Mouse (Mus musculus): ENCODE results near the gene Cfap43. TPM values are rescaled to one million over a fixed set of nuclear protein-coding genes. Genes with fewer than 3 reads are reported as not detected.
A peak's percentile ranks its signal among the peaks of the same experiment; 100 is the strongest.

Gene Cfap43
- total and polyA plus RNA-seq, 2 experiments from 2014 or later: 2.8 TPM

- Histone ChIP-seq H3K9ac (replicated peaks; ENCODE audit: low read length) (peak within 1 kb of the TSS; percentile 43), H3K4me2 (ENCODE audit: low read depth, low read length) (peak within 1 kb of the TSS; percentile 65), H3K27me3 (ENCODE audit: insufficient read depth, low read length) (no peaks in the 10 kb centered on the region), H3K4me3 (ENCODE audit: low read length) (peak within 1 kb of the TSS; percentile 34), H3K4me1 (ENCODE audit: insufficient read depth, low read length) (no peaks in the 10 kb centered on the region), H3K27ac (peak within 1 kb of the TSS; percentile 41; the same call in 1 of the 2 replicates), H3K9me3 (ENCODE audit: low read length) (no peaks in the 10 kb centered on the region), H3K36me3 (ENCODE audit: insufficient read depth, low read length) (no peaks in the 10 kb centered on the region)
- TF ChIP-seq CTCF (IDR thresholded peaks at IDR 0.05; ENCODE audit: low read depth): peak; percentile 52
- DNase-seq (ENCODE audit: low spot score): peak; percentile 92
- peak; percentile 95 for ATAC-seq
- WGBS: 3% methylated on average over 41 of the region's 41 CpGs
Measured at GRCm38 (mm10) chr19:47937443-47938406, 18.6 kb upstream of the Cfap43 start, which contains the start of gene Cfap58. TSS of gene Cfap58 (plus strand) at chr19:47937675.

- Histone ChIP-seq H3K27me3 (ENCODE audit: insufficient read depth, low read length) (no peaks in the 10 kb centered on the region), H3K4me2 (ENCODE audit: low read depth, low read length) (peak overlapping the region; percentile 65), H3K4me3 (ENCODE audit: low read length) (peak overlapping the region; percentile 34), H3K9ac (replicated peaks; ENCODE audit: low read length) (peak overlapping the region; percentile 43; the same call in 1 of the 2 replicates), H3K27ac (peak overlapping the region; percentile 41; the same call in 1 of the 2 replicates), H3K9me3 (ENCODE audit: low read length) (no peaks in the 10 kb centered on the region), H3K36me3 (ENCODE audit: insufficient read depth, low read length) (no peaks in the 10 kb centered on the region), H3K4me1 (ENCODE audit: insufficient read depth, low read length) (no peaks in the 10 kb centered on the region)
- TF ChIP-seq CTCF (IDR thresholded peaks at IDR 0.05; ENCODE audit: low read depth): no peak
- ATAC-seq (no peak), DNase-seq (ENCODE audit: low spot score) (no peak)
- 51% methylated on average over 9 of the region's 9 CpGs for WGBS
Measured at GRCm38 (mm10) chr19:47936938-47937337, 17.9 kb upstream of the Cfap43 start.

- Histone ChIP-seq H3K4me3 (ENCODE audit: low read length) (no peak overlapping the region), H3K4me1 (ENCODE audit: insufficient read depth, low read length) (no peaks in the 10 kb centered on the region), H3K4me2 (ENCODE audit: low read depth, low read length) (no peak overlapping the region), H3K27ac (no peak overlapping the region), H3K9ac (replicated peaks; ENCODE audit: low read length) (no peak overlapping the region), H3K36me3 (ENCODE audit: insufficient read depth, low read length) (no peaks in the 10 kb centered on the region), H3K9me3 (ENCODE audit: low read length) (no peaks in the 10 kb centered on the region), H3K27me3 (ENCODE audit: insufficient read depth, low read length) (no peaks in the 10 kb centered on the region)
- DNase-seq (ENCODE audit: low spot score): no peak
- ATAC-seq: no peak
- TF ChIP-seq CTCF (IDR thresholded peaks at IDR 0.05; ENCODE audit: low read depth): no peak
- 88% methylated on average over 11 of the region's 11 CpGs for WGBS
Measured at GRCm38 (mm10) chr19:47936490-47936889, 17.4 kb upstream of the Cfap43 start.

GRCm38 (mm10) chr19:47935530-47935929, 16.4 kb upstream of the Cfap43 start:
- no peak for ATAC-seq
- Histone ChIP-seq H3K36me3 (ENCODE audit: insufficient read depth, low read length) (no peaks in the 10 kb centered on the region), H3K27ac (no peak overlapping the region), H3K4me2 (ENCODE audit: low read depth, low read length) (no peak overlapping the region), H3K9ac (replicated peaks; ENCODE audit: low read length) (no peak overlapping the region), H3K27me3 (ENCODE audit: insufficient read depth, low read length) (no peaks in the 10 kb centered on the region), H3K4me1 (ENCODE audit: insufficient read depth, low read length) (no peaks in the 10 kb centered on the region), H3K9me3 (ENCODE audit: low read length) (no peaks in the 10 kb centered on the region), H3K4me3 (ENCODE audit: low read length) (no peak overlapping the region)
- 79% methylated on average over 6 of the region's 6 CpGs for WGBS
- TF ChIP-seq CTCF (IDR thresholded peaks at IDR 0.05; ENCODE audit: low read depth): no peak
- DNase-seq (ENCODE audit: low spot score): no peak

DNA sequence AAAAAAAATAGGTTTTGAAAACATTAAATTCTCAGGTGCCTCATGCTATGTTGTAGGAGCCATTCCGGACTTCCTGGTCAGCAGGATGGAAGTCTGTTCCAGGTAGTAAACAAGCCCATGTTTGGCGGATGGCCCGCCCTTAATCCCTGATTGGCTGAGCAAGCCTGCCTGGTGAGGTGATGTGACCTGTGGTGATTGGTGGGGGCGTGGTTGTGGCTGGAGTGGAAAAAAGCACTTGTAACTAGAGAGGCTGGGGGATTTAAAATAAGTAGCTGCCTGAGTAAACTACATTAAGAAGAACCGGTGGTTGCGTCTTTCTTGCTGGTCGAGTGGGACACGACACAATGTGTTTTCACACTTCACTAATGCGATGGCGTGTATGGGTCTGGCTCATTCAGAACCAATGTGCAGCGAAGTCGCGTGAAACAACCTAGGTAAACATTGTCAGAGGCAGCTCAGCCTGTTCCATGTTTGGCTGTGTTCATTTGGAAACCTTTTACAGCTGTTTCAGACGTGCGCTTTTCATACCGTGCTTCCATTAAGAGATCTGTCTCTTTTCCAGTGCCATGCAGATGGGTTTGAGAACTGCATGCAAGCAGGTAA, 15.7 kb upstream of the Cfap43 start:
- Histone ChIP-seq H3K27ac (no peak overlapping the region), H3K4me2 (ENCODE audit: low read depth, low read length) (no peak overlapping the region), H3K9me3 (ENCODE audit: low read length) (no peaks in the 10 kb centered on the region), H3K4me1 (ENCODE audit: insufficient read depth, low read length) (no peaks in the 10 kb centered on the region), H3K36me3 (ENCODE audit: insufficient read depth, low read length) (no peaks in the 10 kb centered on the region), H3K4me3 (ENCODE audit: low read length) (no peak overlapping the region), H3K27me3 (ENCODE audit: insufficient read depth, low read length) (no peaks in the 10 kb centered on the region), H3K9ac (replicated peaks; ENCODE audit: low read length) (no peak overlapping the region)
- TF ChIP-seq CTCF (IDR thresholded peaks at IDR 0.05; ENCODE audit: low read depth): no peak
- 79% methylated on average over 16 of the region's 16 CpGs for WGBS
- no peak for DNase-seq (ENCODE audit: low spot score)
- no peak for ATAC-seq

GRCm38 (mm10) chr19:47934146-47934545, 15.1 kb upstream of the Cfap43 start:
- DNase-seq (ENCODE audit: low spot score) (no peak), ATAC-seq (no peak)
- WGBS: 93% methylated on average over 8 of the region's 8 CpGs
- H3K4me3 ChIP-seq (ENCODE audit: low read length): no peak overlapping the region
- no peak overlapping the region for H3K27ac ChIP-seq
- no peak for TF ChIP-seq CTCF (IDR thresholded peaks at IDR 0.05; ENCODE audit: low read depth)
- no peaks in the 10 kb centered on the region for H3K4me1 ChIP-seq (ENCODE audit: insufficient read depth, low read length)
- no peaks in the 10 kb centered on the region for H3K36me3 ChIP-seq (ENCODE audit: insufficient read depth, low read length)
- no peak overlapping the region for H3K9ac ChIP-seq (replicated peaks; ENCODE audit: low read length)
- no peaks in the 10 kb centered on the region for H3K27me3 ChIP-seq (ENCODE audit: insufficient read depth, low read length)
- H3K4me2 ChIP-seq (ENCODE audit: low read depth, low read length): no peak overlapping the region
- no peaks in the 10 kb centered on the region for H3K9me3 ChIP-seq (ENCODE audit: low read length)
